Mouse (Mus musculus): ENCODE data around the gene Atp13a3.
"Not testable (repeated sequence)": the region's sequence is repeated elsewhere in the genome, so short reads cannot be mapped to it uniquely, and the experiment has no call there.

Atp13a3 gene

GRCm38 (mm10) chr16:30416284-30416683, 10.5 kb upstream of the Atp13a3 start:
- no peak for DNase-seq (ENCODE audit: low read depth in 2 of 2, low spot score in 2 of 2)

DNA sequence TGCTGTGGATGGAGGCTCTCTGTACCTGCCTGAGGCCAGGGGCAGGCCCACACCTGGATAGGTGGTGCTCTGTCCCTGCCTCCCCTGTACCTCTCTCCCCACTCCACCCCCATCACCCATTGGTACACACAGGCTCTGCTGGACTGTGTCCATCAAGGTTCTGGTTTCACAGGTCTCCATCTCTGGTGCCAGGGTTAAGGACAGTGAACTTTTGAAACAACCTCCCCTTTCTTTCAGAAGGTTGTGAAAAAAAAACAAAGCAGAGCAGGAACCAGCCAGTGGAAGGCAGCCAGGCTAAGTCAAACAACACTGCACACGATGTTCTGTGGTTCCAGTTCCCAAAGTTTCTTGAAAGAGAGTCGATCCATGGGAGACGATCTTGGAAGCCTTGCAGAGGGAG, 6.9 kb upstream of the Atp13a3 start:
- no peak for DNase-seq (ENCODE audit: low read depth in 2 of 2, low spot score in 2 of 2)

DNA sequence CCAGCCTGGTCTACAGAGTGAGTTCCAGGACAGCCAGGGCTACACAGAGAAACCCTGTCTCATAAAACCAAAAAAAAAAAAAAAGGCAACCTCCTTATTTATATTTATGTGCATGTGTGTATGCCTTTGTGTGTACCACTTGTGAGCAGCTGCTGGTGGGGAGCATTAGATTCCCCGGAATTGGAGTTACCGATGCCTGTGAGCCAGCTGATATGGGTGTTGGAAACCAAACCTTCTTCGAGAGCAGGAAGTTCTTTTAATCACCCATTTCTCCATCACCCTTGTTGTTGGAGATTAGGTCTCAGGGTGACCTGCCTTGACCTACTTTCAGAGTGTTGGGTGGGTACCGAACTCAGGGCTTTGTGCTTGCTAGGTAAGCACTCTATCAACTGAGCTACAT, 5.1 kb upstream of the Atp13a3 start:
- DNase-seq (ENCODE audit: low read depth in 2 of 2, low spot score in 2 of 2) = no peak

- no peak for DNase-seq (ENCODE audit: low read depth in 2 of 2, low spot score in 2 of 2)
These were observed 1.7 kb upstream of the Atp13a3 start for GRCm38 (mm10) chr16:30407513-30407912.

DNA sequence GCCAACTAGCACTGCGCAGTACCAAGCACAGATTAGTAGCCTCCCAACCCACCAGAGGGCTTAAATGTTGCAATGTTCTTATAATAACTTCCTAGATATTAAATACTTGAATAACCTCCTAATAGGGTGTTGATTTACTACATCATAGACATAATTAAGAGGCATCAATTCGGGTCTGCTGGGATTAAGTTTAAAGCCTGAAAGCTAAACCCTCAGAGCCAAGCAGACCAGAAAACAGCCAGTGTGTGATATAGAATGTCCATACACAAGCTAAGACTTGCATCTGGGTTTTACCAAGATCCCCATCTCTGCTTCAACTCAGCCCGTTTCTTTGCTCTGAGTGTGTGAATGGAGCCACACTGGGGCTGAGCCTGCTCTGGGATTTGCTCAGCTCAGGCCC, 2.2 kb downstream of the Atp13a3 start:
- DNase-seq (ENCODE audit: low read depth in 2 of 2, low spot score in 2 of 2) = no peak

GRCm38 (mm10) chr16:30397127-30398057, 8.4 kb downstream of the Atp13a3 start:
- DNase-seq (ENCODE audit: low read depth in 2 of 2, low spot score in 2 of 2) = no peak

GRCm38 (mm10) chr16:30395136-30395535, 10.6 kb downstream of the Atp13a3 start:
- no peak for DNase-seq (ENCODE audit: low read depth in 2 of 2, low spot score in 2 of 2)

GRCm38 (mm10) chr16:30390650-30391340, 15.0 kb downstream of the Atp13a3 start:
- DNase-seq (ENCODE audit: low read depth in 2 of 2, low spot score in 2 of 2) = no peak

DNA sequence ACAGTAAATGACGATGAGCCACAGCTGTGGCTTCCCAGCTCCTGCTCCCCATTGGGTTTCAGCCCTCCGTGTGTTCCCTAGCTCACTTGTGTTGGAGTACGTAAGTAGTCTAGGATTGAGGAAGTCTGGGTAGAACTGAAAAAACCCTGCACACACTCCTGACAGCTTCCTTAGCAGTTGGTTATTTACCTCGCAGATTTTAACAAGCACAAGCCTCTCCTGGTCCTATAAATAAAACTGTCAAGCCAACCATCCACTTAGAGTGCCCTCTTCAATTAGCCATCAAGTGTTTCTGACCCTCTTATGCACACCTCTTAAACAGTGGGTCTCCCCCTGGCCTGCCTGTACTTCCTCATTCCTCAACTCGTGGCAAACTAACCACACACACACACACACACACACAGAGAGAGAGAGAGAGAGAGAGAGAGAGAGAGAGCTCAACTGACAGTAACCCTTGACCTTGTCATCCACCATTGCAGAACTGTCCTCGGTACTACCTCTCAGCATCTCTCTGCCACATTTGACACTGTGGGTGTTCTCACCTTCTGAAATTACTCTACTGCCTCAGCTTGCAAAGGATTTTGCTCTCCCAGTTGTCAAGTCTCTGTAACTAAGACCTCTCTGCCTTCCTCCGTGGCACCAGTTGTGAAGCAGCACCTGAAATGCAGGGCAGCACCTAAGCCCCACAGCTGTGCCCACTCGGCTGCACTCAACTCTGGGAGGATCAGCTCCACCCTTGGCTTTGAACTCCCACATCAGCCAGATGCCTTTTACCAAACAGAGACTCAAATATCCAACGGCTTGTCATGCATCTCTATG, 15.7 kb downstream of the Atp13a3 start:
- no peak for DNase-seq (ENCODE audit: low read depth in 2 of 2, low spot score in 2 of 2)

DNA sequence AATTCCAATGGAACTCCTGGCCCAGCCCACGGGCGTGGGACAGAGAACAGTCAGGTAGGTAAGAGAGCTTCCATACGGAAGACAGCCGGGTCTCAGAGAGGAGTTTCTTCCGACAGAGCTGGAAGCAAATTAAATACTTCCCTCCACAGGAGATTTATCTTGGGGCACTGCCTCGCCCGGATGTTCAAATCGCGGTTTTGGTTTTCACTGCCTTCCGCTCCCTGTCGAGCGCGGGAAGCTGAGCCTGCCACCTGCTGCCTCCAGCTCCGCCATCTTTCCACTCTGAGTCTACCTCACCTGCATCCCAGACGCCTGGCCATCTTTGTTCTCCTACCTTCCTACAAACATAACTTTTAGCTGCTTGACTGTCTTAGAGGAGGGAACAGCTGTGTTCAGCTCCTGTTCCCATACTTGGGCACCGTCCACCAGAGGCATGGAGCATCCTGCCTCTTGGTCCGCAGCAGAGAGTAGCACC, 16.5 kb downstream of the Atp13a3 start:
- peak; percentile 68 to 77 for DNase-seq (ENCODE audit: low read depth in 2 of 2, low spot score in 2 of 2)

GRCm38 (mm10) chr16:30388522-30389209, 17.1 kb downstream of the Atp13a3 start:
- DNase-seq (ENCODE audit: low read depth in 2 of 2, low spot score in 2 of 2) = peak; percentile 83 to 88

DNA sequence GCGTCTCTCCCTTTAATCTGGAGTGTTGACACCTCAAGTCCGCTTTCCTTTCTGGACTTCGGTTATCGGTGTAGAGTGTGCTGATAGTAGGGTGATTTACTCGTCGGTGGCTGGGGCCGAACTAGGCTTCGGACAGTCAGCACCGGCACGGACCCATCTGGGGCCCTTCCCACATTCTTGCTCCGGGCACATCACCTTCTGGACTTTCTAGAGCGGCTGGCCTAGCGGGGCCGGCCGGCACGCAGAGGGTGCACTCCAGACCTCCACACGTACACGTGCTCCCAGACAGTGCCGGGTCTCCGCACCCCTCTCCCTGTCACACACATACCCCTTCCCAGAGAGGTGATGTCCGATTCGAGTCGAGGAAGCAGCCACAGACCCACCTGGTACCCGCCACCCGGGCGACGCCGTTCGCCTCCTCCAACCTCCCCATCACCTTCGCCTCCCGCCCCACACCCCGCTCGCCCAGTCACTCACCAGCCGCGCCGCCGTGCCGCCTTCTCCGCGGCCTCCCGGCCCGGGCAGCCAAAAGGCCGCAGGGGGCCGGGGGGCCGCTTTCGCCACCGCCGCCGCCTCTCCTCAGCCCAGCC, 17.8 kb downstream of the Atp13a3 start:
- DNase-seq (ENCODE audit: low read depth in 2 of 2, low spot score in 2 of 2) = peak; percentile 12 to 27

GRCm38 (mm10) chr16:30386911-30387439, 18.8 kb downstream of the Atp13a3 start:
- no peak for DNase-seq (ENCODE audit: low read depth in 2 of 2, low spot score in 2 of 2)

- no peak for DNase-seq (ENCODE audit: low read depth in 2 of 2, low spot score in 2 of 2)
These were observed 20.2 kb downstream of the Atp13a3 start for GRCm38 (mm10) chr16:30385531-30385930.

DNA sequence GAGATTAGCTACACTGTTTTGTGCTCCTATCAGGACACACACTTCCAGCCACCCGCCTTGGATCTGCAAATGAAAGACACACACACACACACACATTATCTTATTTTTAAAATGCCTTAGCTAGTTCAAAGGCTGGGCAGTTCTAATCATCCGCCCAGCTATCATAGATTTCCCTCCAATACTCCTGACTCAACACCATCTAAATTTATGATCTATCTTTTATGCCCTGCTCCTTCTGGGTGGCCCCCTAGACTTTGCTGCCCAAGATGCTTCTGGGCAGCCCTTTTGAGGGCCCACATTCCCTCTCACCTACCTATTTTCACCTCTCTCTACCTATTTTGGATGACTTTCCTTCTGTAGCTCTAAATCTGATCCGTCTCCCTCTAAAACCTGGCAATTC, 29.5 kb downstream of the Atp13a3 start:
- no peak for DNase-seq (ENCODE audit: low read depth in 2 of 2, low spot score in 2 of 2)

GRCm38 (mm10) chr16:30374927-30375326, 30.8 kb downstream of the Atp13a3 start:
- DNase-seq (ENCODE audit: low read depth in 2 of 2, low spot score in 2 of 2) = no peak

DNA sequence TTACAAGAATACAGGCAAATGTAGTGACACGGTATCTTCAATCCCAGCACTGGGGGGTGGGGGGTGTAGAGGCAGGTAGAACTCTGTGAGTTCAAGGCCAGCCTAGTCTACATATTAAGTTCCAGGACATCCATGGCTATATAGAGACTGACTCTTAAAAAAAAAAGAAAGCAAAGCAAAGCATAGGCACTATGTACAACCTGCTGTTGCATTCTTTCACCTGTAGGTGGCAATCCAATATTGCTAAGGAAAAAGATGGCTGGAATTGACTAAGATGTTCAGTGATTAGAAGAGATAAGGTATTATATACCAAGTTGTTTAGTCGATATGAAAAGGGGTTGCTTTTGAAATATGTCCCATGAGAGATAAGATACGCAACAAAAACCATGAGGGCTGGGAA, 31.5 kb downstream of the Atp13a3 start:
- peak; percentile 29 to 46 for DNase-seq (ENCODE audit: low read depth in 2 of 2, low spot score in 2 of 2)

- DNase-seq (ENCODE audit: low read depth in 2 of 2, low spot score in 2 of 2) = not testable (repeated sequence)
These were observed 32.5 kb downstream of the Atp13a3 start for GRCm38 (mm10) chr16:30373286-30373685.

- DNase-seq (ENCODE audit: low read depth in 2 of 2, low spot score in 2 of 2) = no peak
These were observed 38.4 kb downstream of the Atp13a3 start for GRCm38 (mm10) chr16:30367395-30367794.

- DNase-seq (ENCODE audit: low read depth in 2 of 2, low spot score in 2 of 2) = no peak
These were observed 41.2 kb downstream of the Atp13a3 start for GRCm38 (mm10) chr16:30364604-30365003.

Data from CD8-positive naive resting alpha-beta T cell, adult 2 months (primary cell).